Mouse (Mus musculus) lung, postnatal 0 days (tissue): ENCODE data around the gene Snapc3. TPM values are rescaled to one million over a fixed set of nuclear protein-coding genes. Genes with fewer than 3 reads are reported as not detected.

Experiments
- ATAC-seq: fragments of 200-750 bp; cut with Nextera tagmentation; 2 replicates; pipeline ENCODE4 v1.8.0; 2017; ENCODE audit warnings: moderate library complexity
- DNase-seq: peaks from one replicate; pipeline ENCODE4 v3.0.0-alpha.2; 2016; ENCODE audit warnings: low spot score
- H3K27ac ChIP-seq: fragments of 300-500 bp; sonication (generic); 2 replicates; pipeline ENCODE4 v1.5.1; 2014; ENCODE audit warnings: antibody characterized with exemption, mild to moderate bottlenecking, low read length, mixed read lengths
- H3K27me3 ChIP-seq: fragments of 300-500 bp; sonication (generic); replicated peaks from 2 replicates; pipeline ENCODE4 v1.6.1; 2014; ENCODE audit warnings: low read length, mixed read lengths; ENCODE audit not compliant: insufficient read depth
- H3K36me3 ChIP-seq: fragments of 300-500 bp; sonication (generic); 2 replicates; pipeline ENCODE4 v1.6.1; 2014; ENCODE audit warnings: low read length, mixed read lengths; ENCODE audit not compliant: insufficient read depth
- H3K4me1 ChIP-seq: fragments of 300-500 bp; sonication (generic); 2 replicates; pipeline ENCODE4 v1.6.1; 2014; ENCODE audit warnings: antibody characterized with exemption, low read depth, low read length, mixed read lengths; ENCODE audit not compliant: insufficient read depth
- H3K4me2 ChIP-seq: fragments of 300-500 bp; sonication (generic); replicated peaks from 2 replicates; pipeline ENCODE4 v1.6.1; 2014; ENCODE audit warnings: low read depth, mild to moderate bottlenecking, low read length, moderate library complexity, mixed read lengths
- H3K4me3 ChIP-seq: fragments of 300-500 bp; sonication (generic); 2 replicates; pipeline ENCODE4 v1.5.1; 2014; ENCODE audit warnings: low read depth, low read length
- H3K9ac ChIP-seq: fragments of 300-500 bp; sonication (generic); replicated peaks from 2 replicates; pipeline ENCODE4 v1.6.1; 2014; ENCODE audit warnings: low read depth, mild to moderate bottlenecking
- H3K9me3 ChIP-seq: fragments of 300-500 bp; sonication (generic); 2 replicates; pipeline ENCODE4 v1.6.1; 2016; ENCODE audit warnings: low read length, mixed read lengths
- CTCF ChIP-seq: IDR thresholded peaks from 2 replicates; pipeline ENCODE4 v1.5.1; 2016; ENCODE audit warnings: antibody characterized with exemption, mild to moderate bottlenecking
- EP300 ChIP-seq: IDR thresholded peaks from 2 replicates; pipeline ENCODE4 v1.6.1; 2016; ENCODE audit warnings: antibody characterized with exemption, mild to moderate bottlenecking, control low read depth
- WGBS: fragments of 180-500 bp; shearing (Covaris S2); extraction: QIAGEN DNeasy Blood & Tissue Kit; methylation state at CpG from one replicate; pipeline ENCODE4 v1.1.7; 2014; 5-methylcytosine and 5-hydroxymethylcytosine counted together
- polyA plus RNA-seq: library from polyadenylated mRNA; unstranded; fragments of >200 nt; fragmentation: Nextera tagmentation; extraction: Ambion mirVana; gene quantifications from 2 replicates; pipeline ENCODE4 v1.2.1, GENCODE M21; 2015

Snapc3 gene
- polyA plus RNA-seq, 1 experiment from 2014 or later: 21.5 TPM

DNA sequence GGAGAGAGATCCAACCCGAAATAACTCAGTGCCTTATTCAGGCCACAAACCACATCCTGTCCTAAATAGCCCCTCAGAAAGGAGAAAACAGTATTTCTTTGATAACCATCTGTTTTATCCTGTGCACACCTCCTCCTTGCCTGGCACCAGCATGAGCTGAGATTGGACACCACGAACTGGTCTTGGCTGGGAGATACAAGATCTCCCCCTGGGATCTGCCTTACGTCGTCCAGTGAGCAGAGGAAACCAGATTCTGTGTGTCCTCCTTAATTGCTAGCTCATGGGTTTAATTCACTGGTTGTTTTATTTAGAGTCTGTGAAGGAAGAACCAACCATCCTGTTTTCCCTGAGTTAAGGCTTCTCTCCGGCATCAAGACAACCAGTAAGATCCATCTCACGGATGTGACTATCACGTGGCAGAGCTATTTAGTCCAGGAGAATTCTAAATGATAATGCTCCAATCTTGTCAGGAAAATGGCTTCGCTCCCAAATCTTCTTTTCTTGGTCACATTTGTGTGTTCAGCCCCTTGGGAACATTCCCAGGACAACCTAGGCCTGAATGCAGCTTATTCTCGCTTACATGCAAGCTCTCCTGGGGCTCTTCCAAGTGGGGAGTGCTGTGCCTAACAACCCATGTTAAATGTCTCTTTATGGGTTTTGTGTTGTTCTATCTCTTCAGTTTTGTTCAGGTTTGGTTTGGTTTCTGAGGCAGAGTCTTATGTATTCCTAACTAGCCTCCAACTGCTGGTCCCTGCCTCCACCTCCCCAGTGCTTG, 20.3 kb upstream of the Snapc3 start:
- H3K27me3 ChIP-seq: no peaks in the 10 kb centered on the region
- no peak overlapping the region for H3K27ac ChIP-seq
- no peak overlapping the region for H3K4me2 ChIP-seq
- WGBS: 73% methylated on average over 9 of the region's 9 CpGs
- no peak overlapping the region for H3K4me3 ChIP-seq
- ATAC-seq (no peak), DNase-seq (no peak)
- no peaks in the 10 kb centered on the region for H3K9me3 ChIP-seq
- TF ChIP-seq EP300: no peak
- TF ChIP-seq CTCF: no peak
- H3K4me1 ChIP-seq: no peaks in the 10 kb centered on the region
- H3K9ac ChIP-seq: no peak overlapping the region
- no peaks in the 10 kb centered on the region for H3K36me3 ChIP-seq

DNA sequence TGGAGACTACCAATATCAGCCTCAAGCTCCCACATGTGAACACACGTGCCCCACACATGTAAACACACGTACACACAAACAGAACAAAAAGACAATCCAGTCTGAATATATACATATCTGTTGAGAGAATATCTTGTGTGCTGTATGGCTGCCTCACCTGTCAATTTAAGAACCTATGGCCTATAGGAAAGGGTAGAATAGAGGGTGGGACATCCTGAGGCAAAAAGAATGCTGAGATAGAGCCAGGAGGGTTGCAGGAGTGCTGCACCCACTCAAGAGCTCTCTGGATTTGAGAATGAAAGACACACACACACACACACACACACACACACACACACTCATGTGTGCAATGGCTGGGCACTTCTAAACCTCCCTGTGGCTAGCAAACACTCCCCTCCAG, 19.0 kb upstream of the Snapc3 start:
- Histone ChIP-seq H3K9me3 (peaks cover 6% of the 10 kb centered on the region; the same call in 1 of the 2 replicates), H3K36me3 (no peaks in the 10 kb centered on the region), H3K4me2 (no peak overlapping the region), H3K9ac (no peak overlapping the region), H3K27ac (no peak overlapping the region), H3K4me1 (no peaks in the 10 kb centered on the region), H3K4me3 (no peak overlapping the region), H3K27me3 (no peaks in the 10 kb centered on the region)
- no peak; the same call in 1 of the 2 replicates for ATAC-seq
- DNase-seq: no peak
- no peak for TF ChIP-seq EP300
- TF ChIP-seq CTCF: no peak
- 74% methylated on average over 2 of the region's 2 CpGs for WGBS

DNA sequence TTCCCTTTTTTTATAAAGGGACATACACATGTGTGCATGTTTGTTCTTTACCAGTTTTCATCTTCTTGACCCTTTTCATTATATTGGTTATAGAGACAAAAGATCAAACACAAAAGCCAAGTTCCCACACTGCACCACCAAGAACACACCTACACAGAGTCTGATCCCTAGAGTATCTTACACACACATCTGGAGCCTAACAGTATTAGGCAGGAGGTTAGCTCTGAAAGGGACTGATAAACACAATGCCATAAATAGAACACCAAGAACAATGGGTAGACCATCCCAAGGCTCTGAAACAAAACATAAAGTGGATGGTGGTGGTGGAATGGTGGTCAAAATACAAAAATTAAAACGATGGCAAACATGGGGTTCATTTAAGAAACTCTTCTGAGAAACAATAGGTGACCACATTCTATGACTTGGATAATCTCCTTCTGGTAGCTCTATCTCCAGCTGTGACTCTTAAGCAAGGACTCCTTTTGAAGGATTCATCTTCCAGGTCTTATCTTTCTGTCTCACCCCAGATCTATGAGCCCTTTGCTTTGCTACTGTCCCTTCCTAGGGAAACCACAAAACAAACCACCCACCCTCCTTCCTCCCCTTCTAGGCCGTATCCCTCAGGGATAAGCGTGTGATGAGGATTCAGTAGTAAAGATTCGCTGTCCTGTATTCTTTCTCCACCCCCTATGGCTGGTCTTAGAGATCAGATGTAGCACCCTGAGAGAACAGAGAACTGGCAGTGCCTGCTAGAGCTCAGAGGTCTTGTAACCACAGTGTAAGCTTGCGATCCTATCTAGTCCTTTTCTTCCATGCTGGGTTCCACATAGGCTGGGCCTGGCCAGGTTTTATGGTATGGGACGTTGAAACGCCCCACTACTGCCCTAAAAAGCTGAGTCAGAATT, 16.6 kb upstream of the Snapc3 start:
- peaks cover 6% of the 10 kb centered on the region; the same call in 1 of the 2 replicates for H3K9me3 ChIP-seq
- no peak overlapping the region for H3K27ac ChIP-seq
- no peaks in the 10 kb centered on the region for H3K4me1 ChIP-seq
- no peak overlapping the region for H3K9ac ChIP-seq
- no peak for DNase-seq
- H3K36me3 ChIP-seq: no peaks in the 10 kb centered on the region
- WGBS: 79% methylated on average over 7 of the region's 7 CpGs
- no peak overlapping the region for H3K4me2 ChIP-seq
- H3K27me3 ChIP-seq: no peaks in the 10 kb centered on the region
- no peak for ATAC-seq
- H3K4me3 ChIP-seq: no peak overlapping the region
- TF ChIP-seq CTCF: no peak
- no peak for TF ChIP-seq EP300

DNA sequence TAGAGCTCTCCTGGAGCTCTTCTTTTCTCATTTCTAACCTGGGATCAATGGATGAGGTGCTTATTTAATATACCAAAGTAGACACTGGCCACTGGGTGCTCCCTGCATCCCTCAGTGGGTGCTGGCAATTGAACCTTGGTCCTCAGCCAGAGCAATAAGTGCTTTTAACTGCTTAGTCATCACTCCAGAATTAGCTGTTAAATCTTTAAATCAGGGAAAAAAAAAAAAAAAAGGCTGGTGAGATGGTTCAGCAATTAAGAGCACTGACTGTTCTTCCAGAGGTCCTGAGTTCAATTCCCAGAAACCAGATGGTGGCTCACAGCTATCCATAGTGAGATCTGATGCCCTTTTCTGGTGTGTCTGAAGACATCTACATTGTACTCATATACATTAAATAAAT, 15.8 kb upstream of the Snapc3 start:
- no peak overlapping the region for H3K27ac ChIP-seq
- H3K36me3 ChIP-seq: no peaks in the 10 kb centered on the region
- H3K4me3 ChIP-seq: no peak overlapping the region
- TF ChIP-seq CTCF (no peak), EP300 (no peak)
- DNase-seq (no peak), ATAC-seq (no peak)
- H3K4me1 ChIP-seq: no peaks in the 10 kb centered on the region
- H3K9me3 ChIP-seq: peaks cover 6% of the 10 kb centered on the region; the same call in 1 of the 2 replicates
- no peak overlapping the region for H3K9ac ChIP-seq
- H3K27me3 ChIP-seq: no peaks in the 10 kb centered on the region
- H3K4me2 ChIP-seq: no peak overlapping the region

DNA sequence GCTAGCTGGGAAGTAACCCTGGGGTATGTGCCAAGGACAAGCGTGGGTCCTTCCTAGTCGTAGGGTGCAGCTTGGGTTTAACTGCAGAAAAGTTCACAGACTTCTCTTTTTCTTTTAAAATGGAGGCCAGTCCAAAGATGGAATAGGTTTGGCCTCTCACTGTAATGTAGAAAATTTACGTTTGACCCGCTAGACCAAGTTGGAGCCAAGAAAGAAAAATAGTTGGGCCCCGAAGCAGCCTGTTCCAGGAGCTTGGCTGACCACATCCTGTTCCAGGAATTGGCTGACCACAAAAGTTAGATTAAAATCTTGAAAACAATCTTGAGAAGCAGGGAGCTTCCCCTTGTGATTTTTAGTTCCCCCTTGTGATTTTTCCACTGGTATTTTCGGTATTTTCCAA, 9.8 kb upstream of the Snapc3 start:
- DNase-seq (no peak), ATAC-seq (no peak)
- no peak overlapping the region for H3K4me3 ChIP-seq
- no peak overlapping the region for H3K4me2 ChIP-seq
- no peak overlapping the region for H3K27ac ChIP-seq
- 88% methylated on average over 6 of the region's 6 CpGs for WGBS
- H3K9me3 ChIP-seq: peaks cover 15% of the 10 kb centered on the region
- no peak overlapping the region for H3K9ac ChIP-seq
- no peaks in the 10 kb centered on the region for H3K36me3 ChIP-seq
- no peaks in the 10 kb centered on the region for H3K4me1 ChIP-seq
- H3K27me3 ChIP-seq: no peaks in the 10 kb centered on the region
- TF ChIP-seq CTCF (no peak), EP300 (no peak)

DNA sequence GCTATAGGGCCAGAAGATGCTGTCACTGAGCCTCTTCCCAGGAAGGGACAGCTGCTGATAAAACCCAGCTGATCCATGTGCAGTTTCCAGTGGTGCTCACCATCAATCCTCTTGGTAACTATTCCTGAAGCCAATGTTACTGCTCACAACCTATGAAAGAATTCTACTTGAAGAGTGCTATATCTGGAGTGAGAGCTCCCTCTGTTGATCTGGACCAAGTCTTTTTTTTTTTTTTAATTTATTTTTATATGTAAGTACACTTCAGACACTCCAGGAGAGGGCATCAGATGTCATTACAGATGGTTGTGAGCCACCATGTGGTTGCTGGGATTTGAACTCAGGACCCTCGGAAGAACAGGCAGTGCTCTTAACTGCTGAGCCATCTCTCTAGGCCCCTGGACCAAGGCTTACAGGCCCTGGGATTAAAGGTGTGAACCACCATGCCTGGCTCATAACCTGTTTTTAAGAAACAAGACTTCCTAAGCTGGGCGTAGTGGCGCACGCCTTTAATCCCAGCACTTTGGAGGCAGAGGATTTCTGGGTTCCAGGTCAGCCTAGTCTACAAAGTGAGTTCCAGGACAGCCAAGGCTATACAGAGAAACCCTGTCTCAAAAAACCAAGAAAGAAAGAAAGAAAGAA, 7.5 kb upstream of the Snapc3 start:
- 88% methylated on average over 4 of the region's 4 CpGs for WGBS
- peak; percentile 72 for DNase-seq

More for the DNA sequence above, 7.5 kb upstream of the Snapc3 start:
- Histone ChIP-seq H3K4me1 (no peaks in the 10 kb centered on the region), H3K4me3 (no peak overlapping the region), H3K9me3 (peaks cover 10% of the 10 kb centered on the region), H3K4me2 (no peak overlapping the region), H3K36me3 (no peaks in the 10 kb centered on the region), H3K9ac (no peak overlapping the region), H3K27ac (no peak overlapping the region), H3K27me3 (no peaks in the 10 kb centered on the region)
- TF ChIP-seq EP300 (no peak; the same call in 1 of the 2 replicates), CTCF (peak; percentile 51)
- ATAC-seq: no peak; the same call in 1 of the 2 replicates
